Mouse (Mus musculus): ENCODE measurements around the gene Ctnnd2.

The Ctnnd2 gene

GRCm38 (mm10) chr15:30647679-30648311 is 475.4 kb downstream of the Ctnnd2 start:
- no peak for DNase-seq (ENCODE audit: low spot score)

GRCm38 (mm10) chr15:30649964-30650363 is 477.6 kb downstream of the Ctnnd2 start:
- DNase-seq (ENCODE audit: low spot score): no peak

GRCm38 (mm10) chr15:30655433-30655832 is 483.0 kb downstream of the Ctnnd2 start:
- no peak for DNase-seq (ENCODE audit: low spot score)

GRCm38 (mm10) chr15:30657588-30657987 is 485.2 kb downstream of the Ctnnd2 start:
- DNase-seq (ENCODE audit: low spot score): no peak

- DNase-seq (ENCODE audit: low spot score): no peak
These were observed 488.3 kb downstream of the Ctnnd2 start for GRCm38 (mm10) chr15:30660539-30661149.

GRCm38 (mm10) chr15:30661689-30662422 is 489.5 kb downstream of the Ctnnd2 start:
- DNase-seq (ENCODE audit: low spot score): no peak

GRCm38 (mm10) chr15:30667819-30668587 is 495.6 kb downstream of the Ctnnd2 start:
- DNase-seq (ENCODE audit: low spot score): no peak

- DNase-seq (ENCODE audit: low spot score): no peak
These were observed 509.5 kb downstream of the Ctnnd2 start for GRCm38 (mm10) chr15:30681939-30682338.

GRCm38 (mm10) chr15:30682360-30683119 is 510.1 kb downstream of the Ctnnd2 start:
- DNase-seq (ENCODE audit: low spot score): no peak

GRCm38 (mm10) chr15:30686206-30687101 is 514.1 kb downstream of the Ctnnd2 start:
- DNase-seq (ENCODE audit: low spot score): no peak

GRCm38 (mm10) chr15:30693754-30694205 is 521.4 kb downstream of the Ctnnd2 start:
- no peak for DNase-seq (ENCODE audit: low spot score)

GRCm38 (mm10) chr15:30694286-30694685 is 521.9 kb downstream of the Ctnnd2 start:
- no peak for DNase-seq (ENCODE audit: low spot score)

- DNase-seq (ENCODE audit: low spot score): no peak
These were observed 523.5 kb downstream of the Ctnnd2 start for GRCm38 (mm10) chr15:30695859-30696258.

- DNase-seq (ENCODE audit: low spot score): no peak
These were observed 525.0 kb downstream of the Ctnnd2 start for GRCm38 (mm10) chr15:30697356-30697755.

GRCm38 (mm10) chr15:30700762-30701161 is 528.4 kb downstream of the Ctnnd2 start:
- no peak for DNase-seq (ENCODE audit: low spot score)

- DNase-seq (ENCODE audit: low spot score): no peak
These were observed 529.2 kb downstream of the Ctnnd2 start for GRCm38 (mm10) chr15:30701592-30701991.

GRCm38 (mm10) chr15:30709026-30709753 is 536.8 kb downstream of the Ctnnd2 start:
- no peak for DNase-seq (ENCODE audit: low spot score)

- DNase-seq (ENCODE audit: low spot score): no peak
These were observed 537.3 kb downstream of the Ctnnd2 start for GRCm38 (mm10) chr15:30709754-30710105.

GRCm38 (mm10) chr15:30714823-30715222 is 542.4 kb downstream of the Ctnnd2 start:
- DNase-seq (ENCODE audit: low spot score): no peak

- DNase-seq (ENCODE audit: low spot score): no peak
These were observed 546.4 kb downstream of the Ctnnd2 start for GRCm38 (mm10) chr15:30718811-30719210.

Data from urinary bladder, postnatal 10 days (tissue).